Mouse (Mus musculus) liver, embryonic 14.5 days (tissue): ENCODE results near the gene Golga1.
A peak's percentile ranks its signal among the peaks of the same experiment; 100 is the strongest.

Experiments used
- CTCF ChIP-seq: IDR thresholded peaks from 2 replicates; pipeline ENCODE4 v1.5.1; 2016; ENCODE audit warnings: antibody characterized with exemption, low read depth, control low read depth
- EP300 ChIP-seq: IDR thresholded peaks from 2 replicates; pipeline ENCODE4 v1.6.1; 2016; ENCODE audit warnings: antibody characterized with exemption, low read depth

GRCm38 (mm10) chr2:39008350-39008851 lies 56.9 kb downstream of the Golga1 start:
- TF ChIP-seq CTCF (0 out of 2 replicates have a peak, but pooled peaks have one; percentile 6), EP300 (no peak)
